Mouse (Mus musculus): ENCODE measurements around the gene Pecr.

The Pecr gene

GRCm38 (mm10) chr1:72283992-72284485 is at the start of gene Pecr, which contains the start of gene Tmem169:
Gene Pecr, minus strand, starts transcription at chr1:72284314.
Gene Tmem169, plus strand, starts transcription at chr1:72284369.
- DNase-seq (ENCODE audit: low spot score in 2 of 2), result peak; percentile 92 to 93

GRCm38 (mm10) chr1:72326162-72326821 is 42.2 kb upstream of the Pecr start:
- no peak for DNase-seq (ENCODE audit: low spot score in 2 of 2)

GRCm38 (mm10) chr1:72323248-72323647 is 39.1 kb upstream of the Pecr start:
- DNase-seq (ENCODE audit: low spot score in 2 of 2), result no peak

- no peak for DNase-seq (ENCODE audit: low spot score in 2 of 2)
These were observed 36.6 kb upstream of the Pecr start for GRCm38 (mm10) chr1:72320759-72321158.

- DNase-seq (ENCODE audit: low spot score in 2 of 2), result no peak
These were observed 32.8 kb upstream of the Pecr start for GRCm38 (mm10) chr1:72316901-72317300.

GRCm38 (mm10) chr1:72316409-72316808 is 32.3 kb upstream of the Pecr start:
- no peak for DNase-seq (ENCODE audit: low spot score in 2 of 2)

- no peak for DNase-seq (ENCODE audit: low spot score in 2 of 2)
These were observed 31.3 kb upstream of the Pecr start for GRCm38 (mm10) chr1:72315447-72315846.

GRCm38 (mm10) chr1:72313399-72314039 is 29.4 kb upstream of the Pecr start:
- no peak for DNase-seq (ENCODE audit: low spot score in 2 of 2)

- no peak for DNase-seq (ENCODE audit: low spot score in 2 of 2)
These were observed 28.7 kb upstream of the Pecr start for GRCm38 (mm10) chr1:72312701-72313398.

GRCm38 (mm10) chr1:72309744-72310424 is 25.8 kb upstream of the Pecr start:
- DNase-seq (ENCODE audit: low spot score in 2 of 2), result no peak

GRCm38 (mm10) chr1:72308919-72309318 is 24.8 kb upstream of the Pecr start:
- DNase-seq (ENCODE audit: low spot score in 2 of 2), result no peak

- peak; percentile 93 to 95 for DNase-seq (ENCODE audit: low spot score in 2 of 2)
These were observed 23.2 kb upstream of the Pecr start, which contains the start of gene Xrcc5 for GRCm38 (mm10) chr1:72307317-72307798. Gene Xrcc5, plus strand, starts transcription at chr1:72307421.

- DNase-seq (ENCODE audit: low spot score in 2 of 2), result no peak
These were observed 22.6 kb upstream of the Pecr start for GRCm38 (mm10) chr1:72306679-72307181.

- DNase-seq (ENCODE audit: low spot score in 2 of 2), result no peak
These were observed 22.1 kb upstream of the Pecr start for GRCm38 (mm10) chr1:72306241-72306640.

GRCm38 (mm10) chr1:72301845-72302244 is 17.7 kb upstream of the Pecr start:
- DNase-seq (ENCODE audit: low spot score in 2 of 2), result no peak

GRCm38 (mm10) chr1:72295746-72296145 is 11.6 kb upstream of the Pecr start:
- DNase-seq (ENCODE audit: low spot score in 2 of 2), result no peak

GRCm38 (mm10) chr1:72293869-72294663 is 10.0 kb upstream of the Pecr start:
- DNase-seq (ENCODE audit: low spot score in 2 of 2), result no peak

GRCm38 (mm10) chr1:72291925-72292324 is 7.8 kb upstream of the Pecr start:
- DNase-seq (ENCODE audit: low spot score in 2 of 2), result no peak

GRCm38 (mm10) chr1:72291421-72291820 is 7.3 kb upstream of the Pecr start:
- no peak for DNase-seq (ENCODE audit: low spot score in 2 of 2)

- no peak for DNase-seq (ENCODE audit: low spot score in 2 of 2)
These were observed 6.8 kb upstream of the Pecr start for GRCm38 (mm10) chr1:72290896-72291295.

All from frontal cortex, postnatal 36 days (tissue).